Comparison of ENCODE assay signal across 7 mouse cellular contexts in the genomic region with DNA sequence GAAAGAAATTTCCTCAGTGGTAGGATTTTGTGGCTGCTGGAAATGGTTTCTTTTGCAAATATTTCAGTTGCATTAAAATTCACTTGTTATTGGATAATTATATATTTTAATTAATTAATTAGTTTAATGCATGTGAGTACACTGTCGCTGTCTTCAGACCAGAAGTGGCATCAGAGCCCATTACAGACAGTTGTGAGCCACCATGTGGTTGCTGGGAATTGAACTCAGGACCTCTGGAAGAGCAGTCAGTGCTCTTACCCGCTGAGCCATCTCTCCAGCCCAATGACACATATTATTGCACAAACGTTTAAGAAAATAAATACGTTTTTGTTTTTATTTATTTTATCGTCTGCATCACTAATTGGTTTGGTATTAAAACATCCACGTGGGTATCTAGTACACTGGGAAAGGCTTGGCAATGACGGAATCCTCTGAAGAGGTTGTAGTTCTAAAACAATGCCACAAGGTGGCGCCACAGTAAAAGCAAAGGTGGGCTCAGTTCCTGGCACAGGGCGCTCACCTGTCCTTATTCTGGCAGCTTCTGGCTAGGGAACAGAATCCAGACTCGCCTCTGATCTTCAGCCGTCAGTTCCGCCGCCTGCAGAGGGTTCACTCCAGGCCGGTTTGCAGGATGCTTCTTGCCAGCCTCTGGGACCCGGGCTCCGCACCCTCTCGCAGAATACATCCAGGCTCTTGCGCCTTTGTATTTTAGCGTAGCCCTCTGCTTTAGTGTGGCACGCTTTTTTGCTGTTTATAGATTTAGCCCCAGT. TPM values are rescaled to one million over a fixed set of nuclear protein-coding genes. Genes with fewer than 3 reads are reported as not detected.
DNase-seq lines count a peak whose midpoint lies in the region; ATAC-seq lines count a peak whose summit lies in the region.

No protein-coding gene starts in this region.

- peak; percentile 47 for DNase-seq in adrenal gland, adult 8-10 months
- DNase-seq in embryo, embryonic 10.5 days (ENCODE audit: low spot score), result peak; percentile 89
- peak; percentile 64 for DNase-seq in gastrocnemius, postnatal 25 days
- DNase-seq in left cerebral cortex, adult 9 months (ENCODE audit: low spot score in 2 of 2), result peak; percentile 53 to 87
- DNase-seq in right cerebral cortex, postnatal 14 days, result peak; percentile 80

- H3K27me3 ChIP-seq in megakaryocyte, embryonic 14.5 days (replicated peaks), result peaks cover 46% of the 10 kb centered on the region

- no peaks in the 10 kb centered on the region for H3K36me3 ChIP-seq in megakaryocyte, embryonic 14.5 days (replicated peaks; ENCODE audit: low read length)

- H3K9me3 ChIP-seq in megakaryocyte, embryonic 14.5 days, result peaks cover 7% of the 10 kb centered on the region

- peak overlapping the region; percentile 91 for H3K4me3 ChIP-seq in megakaryocyte, embryonic 14.5 days (replicated peaks)

- ATAC-seq in inflammation-experienced regulatory T-cells, adult 6 months, result peak; percentile 57

- H3K4me1 ChIP-seq in megakaryocyte, embryonic 14.5 days, result peaks cover 10% of the 10 kb centered on the region

RNA-seq across cellular contexts. Expression of gene Zap70, which starts 23.0 kb away (rescaled TPM):
- total RNA-seq in adrenal gland, adult 8-10 months (2022), result under 1 TPM; 0.22 to 0.77 (median 0.55) TPM
- under 1 TPM; 0.24 to 0.28 TPM for total RNA-seq in gastrocnemius, postnatal 25 days (2021)
- 100 to 1,000 TPM; 241 to 287 (median 257) TPM for polyA plus RNA-seq in inflammation-experienced regulatory T-cells, adult 6 months (2017; shearing (Covaris generic))
- polyA plus RNA-seq in megakaryocyte, embryonic 14.5 days (2012; ENCODE audit: insufficient read depth, low replicate concordance), result not detected in 2 replicates

Comparison
In these comparisons a context has a peak if more than half of its experiments do, and no peak if none do; other contexts are left out.
1. Peak in every context shown above with its lines: DNase-seq, ATAC-seq and H3K4me3 ChIP-seq.